Mouse (Mus musculus): Measurements from ENCODE around the gene Anxa3. TPM values are rescaled to one million over a fixed set of nuclear protein-coding genes. Genes with fewer than 3 reads are reported as not detected.
A peak's percentile ranks its signal among the peaks of the same experiment; 100 is the strongest.

Gene Anxa3
- polyA plus RNA-seq, 1 experiment from 2014 or later: 20.1 TPM

DNA sequence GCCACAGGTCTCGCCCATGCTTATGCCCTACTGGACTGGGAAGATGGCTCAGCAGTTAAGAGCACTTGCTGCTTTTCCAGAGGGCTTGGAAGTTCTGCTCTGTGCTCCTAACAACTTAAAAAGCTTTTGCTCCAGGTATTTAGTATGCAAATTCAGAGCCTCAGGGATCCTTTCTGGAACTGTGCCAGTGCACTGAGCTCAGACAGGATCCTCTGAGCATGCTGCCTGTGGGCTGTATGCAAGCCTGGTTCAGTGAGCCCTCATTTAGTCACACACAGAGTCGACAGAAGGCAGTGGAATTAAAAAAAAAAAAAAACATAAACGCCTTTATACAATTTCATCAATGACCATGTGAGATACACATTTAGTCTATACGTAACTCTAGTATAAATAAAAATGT lies 17.5 kb downstream of the Anxa3 start:
- WGBS: 68% methylated on average over 4 of the region's 4 CpGs
- Histone ChIP-seq H3K27ac (replicated peaks; ENCODE audit: low read depth, low read length) (no peak overlapping the region), H3K9ac (replicated peaks; ENCODE audit: low read length) (no peak overlapping the region), H3K9me3 (ENCODE audit: control insufficient read depth, low read length) (no peaks in the 10 kb centered on the region), H3K27me3 (ENCODE audit: control insufficient read depth, insufficient read depth, low read length) (no peaks in the 10 kb centered on the region), H3K4me1 (ENCODE audit: control insufficient read depth, insufficient read depth, low read length) (no peaks in the 10 kb centered on the region), H3K36me3 (ENCODE audit: control insufficient read depth, insufficient read depth, low read length) (no peaks in the 10 kb centered on the region), H3K4me3 (replicated peaks; ENCODE audit: low read depth, low read length) (no peak overlapping the region), H3K4me2 (ENCODE audit: low read length) (no peak overlapping the region)
- ATAC-seq (ENCODE audit: low FRiP score, low TSS enrichment) (no peak), DNase-seq (peak; percentile 66)

DNA sequence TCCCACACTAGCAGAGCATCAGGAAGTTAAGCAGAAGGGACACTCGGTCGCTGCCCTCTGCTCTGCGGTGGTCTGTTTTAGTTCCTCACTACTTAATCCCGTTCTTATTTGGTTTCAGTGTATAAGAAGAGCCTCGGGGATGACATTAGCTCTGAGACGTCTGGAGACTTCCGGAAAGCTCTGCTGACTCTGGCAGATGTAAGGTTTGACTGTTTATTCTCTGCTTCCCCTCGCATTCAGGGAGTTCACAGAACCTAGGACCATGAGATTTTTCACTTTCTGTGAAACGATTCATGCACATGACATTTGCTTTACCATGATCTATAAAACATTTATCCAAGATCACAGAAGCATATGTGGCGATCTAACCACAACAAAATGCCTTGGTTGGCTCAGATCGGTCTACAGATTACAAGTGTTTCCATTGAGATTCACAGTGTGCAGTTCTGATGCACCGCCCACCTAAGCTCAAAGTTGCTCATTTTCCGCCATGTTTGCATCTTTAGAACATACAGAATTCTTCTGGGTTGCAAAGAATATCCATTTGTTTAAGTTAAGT lies 31.7 kb downstream of the Anxa3 start:
- Histone ChIP-seq H3K36me3 (ENCODE audit: control insufficient read depth, insufficient read depth, low read length) (no peaks in the 10 kb centered on the region), H3K9me3 (ENCODE audit: control insufficient read depth, low read length) (no peaks in the 10 kb centered on the region), H3K4me2 (ENCODE audit: low read length) (no peak overlapping the region), H3K27me3 (ENCODE audit: control insufficient read depth, insufficient read depth, low read length) (no peaks in the 10 kb centered on the region), H3K9ac (replicated peaks; ENCODE audit: low read length) (no peak overlapping the region), H3K4me1 (ENCODE audit: control insufficient read depth, insufficient read depth, low read length) (no peaks in the 10 kb centered on the region), H3K27ac (replicated peaks; ENCODE audit: low read depth, low read length) (no peak overlapping the region), H3K4me3 (replicated peaks; ENCODE audit: low read depth, low read length) (no peak overlapping the region)
- ATAC-seq (ENCODE audit: low FRiP score, low TSS enrichment) (no peak), DNase-seq (no peak)
- 89% methylated on average over 13 of the region's 13 CpGs for WGBS

DNA sequence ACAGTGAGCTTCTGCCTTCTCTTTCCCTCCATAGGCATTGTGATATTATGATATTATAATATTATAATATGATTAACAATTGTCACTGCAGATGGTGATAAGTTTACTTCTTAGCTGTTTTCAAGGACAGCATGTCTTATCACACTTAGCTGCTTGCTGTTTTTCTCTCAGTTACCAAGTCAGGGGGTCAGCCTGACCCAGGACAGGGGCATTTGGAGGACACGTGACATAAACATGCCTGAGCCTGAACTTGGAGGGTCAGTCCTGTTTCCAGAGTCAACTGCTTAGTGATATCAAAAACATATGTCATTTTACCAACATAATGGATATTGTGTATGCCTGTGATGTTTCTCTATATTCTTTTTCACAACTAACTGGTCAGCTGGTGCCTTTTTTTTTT lies 34.0 kb downstream of the Anxa3 start:
- Histone ChIP-seq H3K9ac (replicated peaks; ENCODE audit: low read length) (no peak overlapping the region), H3K27ac (replicated peaks; ENCODE audit: low read depth, low read length) (no peak overlapping the region), H3K4me3 (replicated peaks; ENCODE audit: low read depth, low read length) (no peak overlapping the region), H3K36me3 (ENCODE audit: control insufficient read depth, insufficient read depth, low read length) (no peaks in the 10 kb centered on the region), H3K27me3 (ENCODE audit: control insufficient read depth, insufficient read depth, low read length) (no peaks in the 10 kb centered on the region), H3K9me3 (ENCODE audit: control insufficient read depth, low read length) (no peaks in the 10 kb centered on the region), H3K4me2 (ENCODE audit: low read length) (no peak overlapping the region), H3K4me1 (ENCODE audit: control insufficient read depth, insufficient read depth, low read length) (no peaks in the 10 kb centered on the region)
- WGBS: 89% methylated on average over 1 of the region's 1 CpGs
- ATAC-seq (ENCODE audit: low FRiP score, low TSS enrichment) (no peak), DNase-seq (no peak)

DNA sequence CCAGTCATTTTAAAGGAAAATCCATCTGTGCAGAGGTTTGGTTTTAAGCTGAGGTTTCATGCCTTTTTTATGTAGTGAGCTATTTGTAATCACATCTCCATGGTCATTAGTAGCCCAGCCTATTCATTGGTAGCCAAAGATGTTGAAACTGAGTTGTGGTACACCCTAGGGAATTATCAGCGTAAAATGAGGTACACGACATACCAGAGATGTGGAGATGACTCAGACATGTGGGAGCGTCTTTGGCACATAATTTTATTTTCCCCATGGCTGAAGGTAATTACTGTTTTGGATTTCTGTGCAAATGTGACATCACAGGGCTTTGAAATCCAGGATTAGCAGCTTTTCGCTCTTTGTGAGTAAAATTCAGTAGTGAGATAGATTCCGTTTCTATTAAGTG lies 41.2 kb downstream of the Anxa3 start:
- H3K27me3 ChIP-seq (ENCODE audit: control insufficient read depth, insufficient read depth, low read length): no peaks in the 10 kb centered on the region
- ATAC-seq (ENCODE audit: low FRiP score, low TSS enrichment): no peak
- no peak overlapping the region for H3K4me3 ChIP-seq (replicated peaks; ENCODE audit: low read depth, low read length)
- WGBS: 70% methylated on average over 5 of the region's 5 CpGs
- no peak for DNase-seq
- no peak overlapping the region for H3K27ac ChIP-seq (replicated peaks; ENCODE audit: low read depth, low read length)
- no peaks in the 10 kb centered on the region for H3K36me3 ChIP-seq (ENCODE audit: control insufficient read depth, insufficient read depth, low read length)
- H3K4me2 ChIP-seq (ENCODE audit: low read length): no peak overlapping the region
- H3K4me1 ChIP-seq (ENCODE audit: control insufficient read depth, insufficient read depth, low read length): no peaks in the 10 kb centered on the region
- no peaks in the 10 kb centered on the region for H3K9me3 ChIP-seq (ENCODE audit: control insufficient read depth, low read length)
- H3K9ac ChIP-seq (replicated peaks; ENCODE audit: low read length): no peak overlapping the region

DNA sequence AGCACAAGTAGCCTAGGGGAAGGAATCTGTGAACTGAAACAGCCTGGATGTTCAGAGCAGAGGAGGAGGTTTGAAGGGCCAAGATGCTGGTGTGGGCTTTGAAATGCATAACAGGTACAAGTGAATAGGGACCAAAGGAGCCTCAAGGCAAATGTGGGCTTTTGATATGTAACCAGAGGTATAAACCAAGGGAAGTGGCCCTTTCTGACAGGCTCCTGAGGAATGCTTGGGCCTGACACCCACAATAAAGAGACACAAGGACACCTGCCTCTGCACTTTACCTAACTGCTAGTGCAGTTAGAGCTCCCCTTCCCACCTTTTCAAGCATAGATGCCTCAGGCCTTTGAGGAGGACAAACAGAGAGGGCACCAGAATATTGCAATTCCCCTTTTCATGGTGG lies 54.8 kb downstream of the Anxa3 start:
- no peak overlapping the region for H3K9ac ChIP-seq (replicated peaks; ENCODE audit: low read length)

DNA sequence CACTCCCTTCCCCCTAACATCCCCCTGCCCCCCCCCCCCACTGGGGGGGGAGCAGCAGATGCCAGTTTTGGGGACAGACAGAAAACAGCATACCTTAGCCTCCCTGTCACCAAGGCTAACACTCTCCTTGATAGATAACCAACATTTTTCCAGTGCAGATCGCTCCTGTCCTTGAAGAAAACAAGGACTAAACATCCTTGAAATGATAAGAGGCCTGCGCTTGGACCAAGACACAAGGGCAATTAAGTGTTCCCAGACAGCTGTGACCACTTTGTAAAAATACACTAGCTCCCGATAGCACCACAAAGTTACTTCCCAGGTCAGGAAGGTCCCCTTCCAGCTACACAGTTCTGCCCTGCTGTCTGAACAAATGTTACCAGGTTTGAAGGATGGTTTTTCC lies 55.2 kb downstream of the Anxa3 start:
- H3K9me3 ChIP-seq (ENCODE audit: control insufficient read depth, low read length): no peaks in the 10 kb centered on the region
- H3K4me3 ChIP-seq (replicated peaks; ENCODE audit: low read depth, low read length): no peak overlapping the region
- no peaks in the 10 kb centered on the region for H3K4me1 ChIP-seq (ENCODE audit: control insufficient read depth, insufficient read depth, low read length)
- DNase-seq (no peak), ATAC-seq (ENCODE audit: low FRiP score, low TSS enrichment) (no peak)
- no peak overlapping the region for H3K27ac ChIP-seq (replicated peaks; ENCODE audit: low read depth, low read length)
- no peak overlapping the region for H3K4me2 ChIP-seq (ENCODE audit: low read length)
- WGBS: 91% methylated on average over 3 of the region's 3 CpGs
- no peaks in the 10 kb centered on the region for H3K27me3 ChIP-seq (ENCODE audit: control insufficient read depth, insufficient read depth, low read length)
- H3K9ac ChIP-seq (replicated peaks; ENCODE audit: low read length): no peak overlapping the region
- H3K36me3 ChIP-seq (ENCODE audit: control insufficient read depth, insufficient read depth, low read length): no peaks in the 10 kb centered on the region

More for the DNA sequence above, 54.8 kb downstream of the Anxa3 start:
- H3K27me3 ChIP-seq (ENCODE audit: control insufficient read depth, insufficient read depth, low read length): no peaks in the 10 kb centered on the region
- H3K4me2 ChIP-seq (ENCODE audit: low read length): no peak overlapping the region
- H3K4me3 ChIP-seq (replicated peaks; ENCODE audit: low read depth, low read length): no peak overlapping the region
- ATAC-seq (ENCODE audit: low FRiP score, low TSS enrichment): no peak
- no peaks in the 10 kb centered on the region for H3K36me3 ChIP-seq (ENCODE audit: control insufficient read depth, insufficient read depth, low read length)
- peak; percentile 6 for DNase-seq
- H3K9me3 ChIP-seq (ENCODE audit: control insufficient read depth, low read length): no peaks in the 10 kb centered on the region
- no peak overlapping the region for H3K27ac ChIP-seq (replicated peaks; ENCODE audit: low read depth, low read length)
- no peaks in the 10 kb centered on the region for H3K4me1 ChIP-seq (ENCODE audit: control insufficient read depth, insufficient read depth, low read length)

DNA sequence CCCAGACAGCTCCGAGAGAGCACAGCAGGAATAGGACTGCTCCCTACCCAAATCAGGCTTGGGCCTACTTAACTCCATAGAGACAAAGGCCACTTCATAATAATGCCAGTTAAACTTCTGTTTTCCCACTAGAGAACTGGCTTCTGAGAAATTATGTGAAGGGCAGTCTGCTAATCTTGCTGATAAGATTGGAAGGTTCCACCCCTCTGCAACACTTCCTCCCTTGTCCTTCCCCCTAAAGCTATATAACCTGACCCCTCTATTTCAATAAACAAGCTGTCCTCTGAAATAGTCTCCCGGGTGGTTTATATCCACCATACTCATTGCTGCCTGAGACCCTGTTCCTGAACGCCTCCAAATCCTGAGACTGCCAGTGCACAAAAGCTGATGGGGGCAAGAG lies 56.1 kb downstream of the Anxa3 start:
- Histone ChIP-seq H3K4me2 (ENCODE audit: low read length) (no peak overlapping the region), H3K4me1 (ENCODE audit: control insufficient read depth, insufficient read depth, low read length) (no peaks in the 10 kb centered on the region), H3K4me3 (replicated peaks; ENCODE audit: low read depth, low read length) (no peak overlapping the region), H3K9me3 (ENCODE audit: control insufficient read depth, low read length) (no peaks in the 10 kb centered on the region), H3K27ac (replicated peaks; ENCODE audit: low read depth, low read length) (no peak overlapping the region), H3K36me3 (ENCODE audit: control insufficient read depth, insufficient read depth, low read length) (no peaks in the 10 kb centered on the region), H3K27me3 (ENCODE audit: control insufficient read depth, insufficient read depth, low read length) (no peaks in the 10 kb centered on the region), H3K9ac (replicated peaks; ENCODE audit: low read length) (no peak overlapping the region)
- 83% methylated on average over 3 of the region's 3 CpGs for WGBS
- ATAC-seq (ENCODE audit: low FRiP score, low TSS enrichment) (no peak), DNase-seq (no peak)

DNA sequence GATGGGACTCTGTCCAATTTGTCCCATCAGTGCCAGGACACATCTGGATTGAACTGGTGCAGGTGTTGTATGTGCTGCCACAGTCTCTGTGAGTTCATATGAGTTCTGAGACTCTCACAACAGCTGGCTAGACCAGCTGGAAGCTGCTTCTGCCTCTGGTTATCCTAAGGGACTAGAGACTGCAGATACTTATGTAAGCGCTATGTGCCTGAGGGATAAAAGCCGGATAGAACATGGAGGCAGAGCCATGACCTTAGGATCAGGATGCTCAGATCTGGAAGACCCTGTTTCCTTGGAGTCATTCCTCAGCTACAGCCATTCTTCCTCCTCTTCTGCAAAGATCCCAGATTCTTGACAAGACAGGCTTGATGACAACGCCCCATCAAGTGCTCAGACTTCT lies 60.3 kb downstream of the Anxa3 start:
- Histone ChIP-seq H3K9me3 (ENCODE audit: control insufficient read depth, low read length) (no peaks in the 10 kb centered on the region), H3K27ac (replicated peaks; ENCODE audit: low read depth, low read length) (no peak overlapping the region), H3K4me1 (ENCODE audit: control insufficient read depth, insufficient read depth, low read length) (no peaks in the 10 kb centered on the region), H3K36me3 (ENCODE audit: control insufficient read depth, insufficient read depth, low read length) (no peaks in the 10 kb centered on the region), H3K4me2 (ENCODE audit: low read length) (no peak overlapping the region), H3K9ac (replicated peaks; ENCODE audit: low read length) (no peak overlapping the region), H3K4me3 (replicated peaks; ENCODE audit: low read depth, low read length) (no peak overlapping the region), H3K27me3 (ENCODE audit: control insufficient read depth, insufficient read depth, low read length) (no peaks in the 10 kb centered on the region)
- ATAC-seq (ENCODE audit: low FRiP score, low TSS enrichment) (no peak), DNase-seq (no peak)
- WGBS: 79% methylated on average over 3 of the region's 3 CpGs

DNA sequence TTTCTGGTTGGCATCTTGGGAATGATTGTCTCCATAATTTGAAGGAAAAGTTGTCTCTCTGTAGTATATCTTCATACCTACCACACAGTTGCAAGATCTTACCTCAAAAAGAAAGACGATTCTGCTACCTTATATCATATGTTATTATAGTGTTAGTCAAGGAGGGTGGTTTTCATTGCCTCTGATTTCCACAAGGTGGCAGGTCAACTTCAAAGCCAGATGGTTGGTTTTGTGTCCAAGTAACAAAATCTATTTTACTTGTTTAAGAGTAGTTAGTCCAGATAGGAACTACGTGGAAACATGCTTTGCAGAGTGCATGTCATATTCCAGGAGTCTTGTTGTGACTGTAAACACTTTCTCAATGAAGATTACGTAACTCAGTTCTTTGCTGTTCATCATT lies 61.2 kb downstream of the Anxa3 start:
- H3K9ac ChIP-seq (replicated peaks; ENCODE audit: low read length): no peak overlapping the region
- no peak overlapping the region for H3K4me2 ChIP-seq (ENCODE audit: low read length)
- H3K36me3 ChIP-seq (ENCODE audit: control insufficient read depth, insufficient read depth, low read length): no peaks in the 10 kb centered on the region
- no peak overlapping the region for H3K27ac ChIP-seq (replicated peaks; ENCODE audit: low read depth, low read length)
- WGBS: 85% methylated on average over 3 of the region's 3 CpGs
- ATAC-seq (ENCODE audit: low FRiP score, low TSS enrichment): no peak
- H3K4me1 ChIP-seq (ENCODE audit: control insufficient read depth, insufficient read depth, low read length): no peaks in the 10 kb centered on the region
- H3K27me3 ChIP-seq (ENCODE audit: control insufficient read depth, insufficient read depth, low read length): no peaks in the 10 kb centered on the region
- no peak overlapping the region for H3K4me3 ChIP-seq (replicated peaks; ENCODE audit: low read depth, low read length)
- peak; percentile 45 for DNase-seq
- H3K9me3 ChIP-seq (ENCODE audit: control insufficient read depth, low read length): no peaks in the 10 kb centered on the region

Data from midbrain, embryonic 14.5 days (tissue).